Mouse (Mus musculus): ENCODE data around the gene Nynrin. TPM values are rescaled to one million over a fixed set of nuclear protein-coding genes. Genes with fewer than 3 reads are reported as not detected.

The Nynrin gene
- total and polyA plus RNA-seq, 3 experiments: 3.5 to 6.8 (median 6.2) TPM

- no peak overlapping the region for H3K27ac ChIP-seq
- DNase-seq: no peak
- no peaks in the 10 kb centered on the region for H3K79me2 ChIP-seq (replicated peaks; ENCODE audit: control insufficient read depth, insufficient read depth, low read length)
- no peaks in the 10 kb centered on the region for H3K27me3 ChIP-seq (ENCODE audit: control insufficient read depth, insufficient read depth, low read length)
- TF ChIP-seq POLR2A (IDR thresholded peaks at IDR 0.05; ENCODE audit: insufficient read depth, low read depth, low read length) (no peak), EP300 (IDR thresholded peaks at IDR 0.05; ENCODE audit: insufficient read depth, low read depth, low read length) (no peak), CTCF (IDR thresholded peaks at IDR 0.05) (no peak)
- no peaks in the 10 kb centered on the region for H3K36me3 ChIP-seq (ENCODE audit: control insufficient read depth, insufficient read depth, low read length)
- intact Hi-C loops (cut with DNase I): loop anchor here (2.0 kb wide), 1 partner anchor 18 kb away; no protein-coding TSS in a partner anchor
- H3K4me3 ChIP-seq: no peak overlapping the region
- 40% methylated on average over 5 of the region's 5 CpGs for WGBS
- no peaks in the 10 kb centered on the region for H3K4me1 ChIP-seq (ENCODE audit: control insufficient read depth, insufficient read depth, low read length)
- H3K9ac ChIP-seq (ENCODE audit: low read depth, low read length): no peak overlapping the region
Measured at GRCm38 (mm10) chr14:55834808-55835533, 18.8 kb upstream of the Nynrin start.

- intact Hi-C loops (cut with DNase I): no loop called here
- WGBS: 95% methylated on average over 5 of the region's 5 CpGs
- TF ChIP-seq POLR2A (IDR thresholded peaks at IDR 0.05; ENCODE audit: insufficient read depth, low read depth, low read length) (no peak), CTCF (IDR thresholded peaks at IDR 0.05) (no peak), EP300 (IDR thresholded peaks at IDR 0.05; ENCODE audit: insufficient read depth, low read depth, low read length) (no peak)
- no peak for DNase-seq
- Histone ChIP-seq H3K79me2 (replicated peaks; ENCODE audit: control insufficient read depth, insufficient read depth, low read length) (no peaks in the 10 kb centered on the region), H3K4me3 (no peak overlapping the region), H3K27me3 (ENCODE audit: control insufficient read depth, insufficient read depth, low read length) (no peaks in the 10 kb centered on the region), H3K36me3 (ENCODE audit: control insufficient read depth, insufficient read depth, low read length) (no peaks in the 10 kb centered on the region), H3K27ac (no peak overlapping the region), H3K9ac (ENCODE audit: low read depth, low read length) (no peak overlapping the region), H3K4me1 (ENCODE audit: control insufficient read depth, insufficient read depth, low read length) (no peaks in the 10 kb centered on the region)
Measured at GRCm38 (mm10) chr14:55838312-55838711, 15.5 kb upstream of the Nynrin start.

GRCm38 (mm10) chr14:55838740-55839139 is 15.1 kb upstream of the Nynrin start:
- Histone ChIP-seq H3K79me2 (replicated peaks; ENCODE audit: control insufficient read depth, insufficient read depth, low read length) (no peaks in the 10 kb centered on the region), H3K4me3 (no peak overlapping the region), H3K27ac (no peak overlapping the region), H3K4me1 (ENCODE audit: control insufficient read depth, insufficient read depth, low read length) (no peaks in the 10 kb centered on the region), H3K27me3 (ENCODE audit: control insufficient read depth, insufficient read depth, low read length) (no peaks in the 10 kb centered on the region), H3K36me3 (ENCODE audit: control insufficient read depth, insufficient read depth, low read length) (no peaks in the 10 kb centered on the region), H3K9ac (ENCODE audit: low read depth, low read length) (no peak overlapping the region)
- TF ChIP-seq CTCF (IDR thresholded peaks at IDR 0.05) (peak; percentile 49), POLR2A (IDR thresholded peaks at IDR 0.05; ENCODE audit: insufficient read depth, low read depth, low read length) (no peak)
- DNase-seq: no peak
- intact Hi-C loops (cut with DNase I): no loop called here
- 93% methylated on average over 4 of the region's 4 CpGs for WGBS

GRCm38 (mm10) chr14:55840853-55841366 is 12.9 kb upstream of the Nynrin start:
- Histone ChIP-seq H3K9ac (ENCODE audit: low read depth, low read length) (no peak overlapping the region), H3K4me3 (no peak overlapping the region)
- intact Hi-C loops (cut with DNase I): no loop called here

GRCm38 (mm10) chr14:55842794-55843193 is 11.0 kb upstream of the Nynrin start:
- Histone ChIP-seq H3K36me3 (ENCODE audit: control insufficient read depth, insufficient read depth, low read length) (no peaks in the 10 kb centered on the region), H3K9ac (ENCODE audit: low read depth, low read length) (no peak overlapping the region), H3K27me3 (ENCODE audit: control insufficient read depth, insufficient read depth, low read length) (no peaks in the 10 kb centered on the region), H3K4me1 (ENCODE audit: control insufficient read depth, insufficient read depth, low read length) (no peaks in the 10 kb centered on the region), H3K27ac (no peak overlapping the region), H3K79me2 (replicated peaks; ENCODE audit: control insufficient read depth, insufficient read depth, low read length) (no peaks in the 10 kb centered on the region), H3K4me3 (no peak overlapping the region)
- no peak for DNase-seq
- WGBS: 85% methylated on average over 4 of the region's 4 CpGs
- intact Hi-C loops (cut with DNase I): no loop called here
- TF ChIP-seq CTCF (IDR thresholded peaks at IDR 0.05): peak; percentile 70
- TF ChIP-seq POLR2A (IDR thresholded peaks at IDR 0.05; ENCODE audit: insufficient read depth, low read depth, low read length): no peak

More at GRCm38 (mm10) chr14:55840853-55841366, 12.9 kb upstream of the Nynrin start:
- 68% methylated on average over 4 of the region's 4 CpGs for WGBS
- Histone ChIP-seq H3K27me3 (ENCODE audit: control insufficient read depth, insufficient read depth, low read length) (no peaks in the 10 kb centered on the region), H3K4me1 (ENCODE audit: control insufficient read depth, insufficient read depth, low read length) (no peaks in the 10 kb centered on the region), H3K27ac (no peak overlapping the region), H3K79me2 (replicated peaks; ENCODE audit: control insufficient read depth, insufficient read depth, low read length) (no peaks in the 10 kb centered on the region), H3K36me3 (ENCODE audit: control insufficient read depth, insufficient read depth, low read length) (no peaks in the 10 kb centered on the region)
- no peak for DNase-seq
- TF ChIP-seq EP300 (IDR thresholded peaks at IDR 0.05; ENCODE audit: insufficient read depth, low read depth, low read length) (no peak), POLR2A (IDR thresholded peaks at IDR 0.05; ENCODE audit: insufficient read depth, low read depth, low read length) (no peak), CTCF (IDR thresholded peaks at IDR 0.05) (no peak)

GRCm38 (mm10) chr14:55845506-55846294 is 8.1 kb upstream of the Nynrin start:
- Histone ChIP-seq H3K79me2 (replicated peaks; ENCODE audit: control insufficient read depth, insufficient read depth, low read length) (no peaks in the 10 kb centered on the region), H3K27me3 (ENCODE audit: control insufficient read depth, insufficient read depth, low read length) (no peaks in the 10 kb centered on the region), H3K4me1 (ENCODE audit: control insufficient read depth, insufficient read depth, low read length) (no peaks in the 10 kb centered on the region), H3K36me3 (ENCODE audit: control insufficient read depth, insufficient read depth, low read length) (no peaks in the 10 kb centered on the region), H3K4me3 (no peak overlapping the region), H3K27ac (no peak overlapping the region), H3K9ac (ENCODE audit: low read depth, low read length) (no peak overlapping the region)
- no peak for TF ChIP-seq POLR2A (IDR thresholded peaks at IDR 0.05; ENCODE audit: insufficient read depth, low read depth, low read length)
- no peak for TF ChIP-seq CTCF (IDR thresholded peaks at IDR 0.05)
- TF ChIP-seq EP300 (IDR thresholded peaks at IDR 0.05; ENCODE audit: insufficient read depth, low read depth, low read length): no peak
- intact Hi-C loops (cut with DNase I): no loop called here
- no peak for DNase-seq
- 72% methylated on average over 9 of the region's 9 CpGs for WGBS

All from heart, adult 2 months (tissue).